Mouse (Mus musculus) midbrain, embryonic 15.5 days (tissue): ENCODE measurements at regions not wholly inside any gene's neighbourhood (a gene's known extent, or its start where the extent isn't known, plus 50 kb on each side); places are given as distances from the start of the nearest gene placed in this dataset.

Experiments used
- ATAC-seq: fragments of 200-750 bp; cut with Nextera tagmentation; replicated peaks from 2 replicates; pipeline ENCODE4 v1.8.0; 2017; ENCODE audit warnings: moderate TSS enrichment
- H3K27ac ChIP-seq: fragments of 300-500 bp; sonication (generic); 2 replicates; pipeline ENCODE4 v1.5.1; 2015; ENCODE audit warnings: mild to moderate bottlenecking, inconsistent platforms
- H3K27me3 ChIP-seq: fragments of 300-500 bp; sonication (generic); replicated peaks from 2 replicates; pipeline ENCODE4 v1.6.1; 2015; ENCODE audit warnings: inconsistent platforms
- H3K36me3 ChIP-seq: fragments of 300-500 bp; sonication (generic); replicated peaks from 2 replicates; pipeline ENCODE4 v1.6.1; 2015; ENCODE audit warnings: inconsistent platforms
- H3K4me1 ChIP-seq: fragments of 300-500 bp; sonication (generic); 2 replicates; pipeline ENCODE4 v1.6.1; 2015; ENCODE audit warnings: inconsistent platforms
- H3K4me2 ChIP-seq: fragments of 300-500 bp; sonication (generic); 2 replicates; pipeline ENCODE4 v1.6.1; 2015; ENCODE audit warnings: inconsistent platforms, mild to moderate bottlenecking, moderate library complexity
- H3K4me3 ChIP-seq: fragments of 300-500 bp; sonication (generic); 2 replicates; pipeline ENCODE4 v1.5.1; 2015; ENCODE audit warnings: mild to moderate bottlenecking, inconsistent platforms
- H3K9ac ChIP-seq: fragments of 300-500 bp; sonication (generic); 2 replicates; pipeline ENCODE4 v1.6.1; 2015; ENCODE audit warnings: mild to moderate bottlenecking, inconsistent platforms
- H3K9me3 ChIP-seq: fragments of 300-500 bp; sonication (generic); 2 replicates; pipeline ENCODE4 v1.6.1; 2016; ENCODE audit warnings: inconsistent platforms
- WGBS: fragments of 180-500 bp; shearing (Covaris S2); methylation state at CpG from one replicate; pipeline ENCODE4 v1.1.7; 2015; ENCODE audit warnings: mixed read lengths; 5-methylcytosine and 5-hydroxymethylcytosine counted together

DNA sequence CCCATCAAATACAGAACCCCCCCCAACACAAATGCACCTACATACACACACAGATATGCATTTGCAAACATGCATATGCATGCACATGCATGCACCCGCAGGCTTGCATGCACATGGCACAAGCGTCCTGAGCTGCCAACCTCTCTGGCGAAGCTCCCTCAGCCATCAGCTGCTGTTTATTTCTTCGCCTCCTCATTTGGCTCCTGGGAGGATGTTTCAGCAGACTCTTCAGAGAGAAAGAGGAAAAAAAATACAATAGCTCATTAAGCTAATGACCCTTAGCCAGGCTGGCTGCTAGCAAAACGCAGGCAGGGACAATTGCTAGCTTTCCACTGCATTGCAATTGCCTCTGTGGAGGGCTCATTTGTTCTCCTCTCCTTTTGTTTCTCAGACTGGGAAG is 488.7 kb downstream of the Rnf144a start:
- Histone ChIP-seq H3K4me3 (no peak overlapping the region), H3K27ac (0 out of 2 replicates have a peak overlapping the region, but pooled peaks have one; percentile 8), H3K9me3 (no peaks in the 10 kb centered on the region), H3K27me3 (no peaks in the 10 kb centered on the region), H3K36me3 (no peaks in the 10 kb centered on the region), H3K9ac (no peak overlapping the region), H3K4me1 (peaks cover 8% of the 10 kb centered on the region; the same call in 1 of the 2 replicates), H3K4me2 (no peak overlapping the region)
- no peak for ATAC-seq
- WGBS = 46% methylated on average over 5 of the region's 5 CpGs

DNA sequence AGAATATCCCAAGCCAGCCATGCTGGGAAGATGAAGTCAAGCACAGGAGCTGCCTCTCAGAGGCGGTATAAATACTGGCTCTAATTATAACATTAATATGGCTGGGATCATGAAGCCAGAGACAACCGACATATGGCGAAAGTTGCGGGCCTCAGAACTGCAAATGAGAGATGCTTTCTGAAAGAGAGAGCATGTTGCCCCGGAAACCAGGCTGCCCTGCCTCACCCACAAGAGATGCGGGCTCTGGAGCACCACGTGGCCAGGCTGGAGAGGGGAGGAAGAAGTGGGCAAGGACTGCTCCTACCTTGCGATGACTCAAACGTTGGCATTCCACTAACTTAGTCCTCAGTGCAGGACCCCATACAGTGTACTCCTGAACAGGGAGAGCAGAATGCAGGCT is 490.5 kb downstream of the Rnf144a start:
- WGBS = 47% methylated on average over 9 of the region's 9 CpGs
- Histone ChIP-seq H3K27ac (no peak overlapping the region), H3K4me2 (no peak overlapping the region), H3K9ac (no peak overlapping the region), H3K36me3 (no peaks in the 10 kb centered on the region), H3K27me3 (no peaks in the 10 kb centered on the region), H3K4me3 (no peak overlapping the region), H3K9me3 (no peaks in the 10 kb centered on the region), H3K4me1 (peaks cover 8% of the 10 kb centered on the region; the same call in 1 of the 2 replicates)
- peak; percentile 63; the same call in 1 of the 2 replicates for ATAC-seq

- H3K36me3 ChIP-seq = no peaks in the 10 kb centered on the region
- WGBS = 100% methylated on average over 1 of the region's 1 CpGs
- H3K4me3 ChIP-seq = no peak overlapping the region
- no peak overlapping the region for H3K9ac ChIP-seq
- H3K27me3 ChIP-seq = no peaks in the 10 kb centered on the region
- peaks cover 8% of the 10 kb centered on the region; the same call in 1 of the 2 replicates for H3K4me1 ChIP-seq
- no peaks in the 10 kb centered on the region for H3K9me3 ChIP-seq
- H3K27ac ChIP-seq = no peak overlapping the region
- ATAC-seq = no peak
- H3K4me2 ChIP-seq = no peak overlapping the region
Measured at GRCm38 (mm10) chr12:25923772-25924171, 491.3 kb downstream of the Rnf144a start.

DNA sequence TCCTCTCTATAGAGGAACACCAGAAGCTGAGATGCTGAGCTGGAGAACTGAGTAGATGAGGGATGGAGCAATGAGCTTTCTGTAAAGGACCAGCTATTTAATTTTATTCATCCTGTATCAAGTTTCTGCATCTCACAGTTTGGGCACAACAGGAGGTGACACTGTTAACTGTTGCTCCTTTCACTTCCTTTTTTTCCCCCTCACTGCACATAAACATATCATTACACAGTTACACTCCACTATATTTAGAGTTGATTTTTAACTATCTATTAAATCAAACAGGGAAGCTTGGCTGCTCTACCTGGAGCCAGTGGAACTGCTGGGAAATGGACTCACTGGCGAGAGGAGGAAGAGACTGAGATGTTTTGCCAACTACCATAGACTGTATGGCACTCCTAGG is 509.4 kb downstream of the Rnf144a start:
- no peaks in the 10 kb centered on the region for H3K36me3 ChIP-seq
- 88% methylated on average over 1 of the region's 1 CpGs for WGBS
- ATAC-seq = no peak

GRCm38 (mm10) chr12:25896543-25896942 is 518.5 kb downstream of the Rnf144a start:
- no peak overlapping the region for H3K9ac ChIP-seq
- H3K27ac ChIP-seq = no peak overlapping the region
- H3K4me1 ChIP-seq = no peaks in the 10 kb centered on the region
- H3K27me3 ChIP-seq = no peaks in the 10 kb centered on the region
- 27% methylated on average over 3 of the region's 3 CpGs for WGBS
- H3K36me3 ChIP-seq = no peaks in the 10 kb centered on the region
- no peak for ATAC-seq
- H3K4me3 ChIP-seq = no peak overlapping the region
- no peak overlapping the region for H3K4me2 ChIP-seq
- no peaks in the 10 kb centered on the region for H3K9me3 ChIP-seq

More for the DNA sequence above, 509.4 kb downstream of the Rnf144a start:
- Histone ChIP-seq H3K9me3 (no peaks in the 10 kb centered on the region), H3K4me3 (no peak overlapping the region), H3K27ac (no peak overlapping the region), H3K4me1 (no peaks in the 10 kb centered on the region), H3K27me3 (no peaks in the 10 kb centered on the region), H3K9ac (no peak overlapping the region), H3K4me2 (no peak overlapping the region)

DNA sequence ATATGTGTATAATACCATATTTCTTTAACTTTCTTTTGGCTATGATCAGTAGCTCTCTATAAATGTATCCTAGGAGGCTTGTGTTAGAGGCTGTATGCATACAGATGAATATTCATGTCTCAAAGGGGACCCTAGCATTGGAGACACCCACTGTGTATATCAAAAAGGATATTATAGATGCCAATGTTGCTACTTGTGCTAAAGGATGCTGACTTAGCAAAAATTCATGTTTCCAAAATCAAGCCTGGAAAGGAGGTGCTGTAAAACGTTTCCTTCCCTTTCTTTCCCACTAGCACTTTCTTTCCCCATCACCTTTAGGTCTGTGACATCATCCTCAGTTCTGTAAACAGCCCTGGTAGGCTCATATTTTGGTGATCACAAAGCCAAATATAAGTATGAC is 519.4 kb downstream of the Rnf144a start:
- ATAC-seq = no peak
- no peak overlapping the region for H3K4me3 ChIP-seq
- no peak overlapping the region for H3K9ac ChIP-seq
- no peak overlapping the region for H3K4me2 ChIP-seq
- 61% methylated on average over 1 of the region's 1 CpGs for WGBS
- H3K27ac ChIP-seq = no peak overlapping the region
- no peaks in the 10 kb centered on the region for H3K36me3 ChIP-seq
- no peaks in the 10 kb centered on the region for H3K27me3 ChIP-seq
- no peaks in the 10 kb centered on the region for H3K9me3 ChIP-seq
- no peaks in the 10 kb centered on the region for H3K4me1 ChIP-seq

- no peak for ATAC-seq
- no peaks in the 10 kb centered on the region for H3K36me3 ChIP-seq
- H3K4me3 ChIP-seq = no peak overlapping the region
- WGBS = 52% methylated on average over 4 of the region's 4 CpGs
- H3K9me3 ChIP-seq = no peaks in the 10 kb centered on the region
- no peaks in the 10 kb centered on the region for H3K4me1 ChIP-seq
- H3K27ac ChIP-seq = no peak overlapping the region
- H3K9ac ChIP-seq = no peak overlapping the region
- no peak overlapping the region for H3K4me2 ChIP-seq
- H3K27me3 ChIP-seq = no peaks in the 10 kb centered on the region
Measured at GRCm38 (mm10) chr12:25891391-25892167, 523.5 kb downstream of the Rnf144a start.

DNA sequence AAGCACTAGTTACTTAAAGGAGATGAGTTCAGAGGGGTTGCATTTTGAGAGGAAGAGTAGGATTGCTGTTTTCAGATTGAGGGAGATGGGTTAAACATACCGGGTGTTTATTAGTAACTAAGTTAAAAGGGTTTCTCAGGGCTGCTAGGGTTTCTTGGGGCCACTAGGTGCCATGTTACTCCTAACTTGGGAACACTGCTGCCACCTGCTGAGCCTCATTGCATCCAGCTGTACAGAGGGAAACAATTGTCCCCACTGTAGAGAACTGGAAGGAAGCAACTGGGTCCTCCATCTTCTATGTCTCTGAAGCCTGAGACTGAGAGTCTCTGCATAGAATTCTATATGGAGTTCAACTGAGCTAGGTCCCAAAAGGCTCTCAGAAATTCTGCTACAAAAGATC is 524.3 kb downstream of the Rnf144a start:
- no peak overlapping the region for H3K9ac ChIP-seq
- H3K27me3 ChIP-seq = no peaks in the 10 kb centered on the region
- H3K4me2 ChIP-seq = no peak overlapping the region
- no peaks in the 10 kb centered on the region for H3K36me3 ChIP-seq
- H3K4me3 ChIP-seq = no peak overlapping the region
- H3K9me3 ChIP-seq = no peaks in the 10 kb centered on the region
- H3K4me1 ChIP-seq = no peaks in the 10 kb centered on the region
- no peak overlapping the region for H3K27ac ChIP-seq
- 79% methylated on average over 1 of the region's 1 CpGs for WGBS
- ATAC-seq = no peak

GRCm38 (mm10) chr12:25883771-25884171 is 531.3 kb downstream of the Rnf144a start:
- WGBS = 87% methylated on average over 5 of the region's 5 CpGs
- Histone ChIP-seq H3K4me3 (no peak overlapping the region), H3K9me3 (no peaks in the 10 kb centered on the region), H3K4me2 (no peak overlapping the region), H3K9ac (no peak overlapping the region), H3K27ac (no peak overlapping the region), H3K27me3 (no peaks in the 10 kb centered on the region), H3K4me1 (no peaks in the 10 kb centered on the region), H3K36me3 (no peaks in the 10 kb centered on the region)
- ATAC-seq = no peak

GRCm38 (mm10) chr12:25871816-25872215 is 543.2 kb downstream of the Rnf144a start:
- Histone ChIP-seq H3K9ac (no peak overlapping the region), H3K9me3 (no peaks in the 10 kb centered on the region), H3K27me3 (no peaks in the 10 kb centered on the region), H3K4me1 (peaks cover 15% of the 10 kb centered on the region; the same call in 1 of the 2 replicates), H3K4me2 (no peak overlapping the region), H3K4me3 (no peak overlapping the region), H3K36me3 (no peaks in the 10 kb centered on the region), H3K27ac (peak overlapping the region; percentile 80)
- ATAC-seq = 0 out of 2 replicates have a peak, but pooled peaks have one; percentile 44
- 83% methylated on average over 4 of the region's 4 CpGs for WGBS

DNA sequence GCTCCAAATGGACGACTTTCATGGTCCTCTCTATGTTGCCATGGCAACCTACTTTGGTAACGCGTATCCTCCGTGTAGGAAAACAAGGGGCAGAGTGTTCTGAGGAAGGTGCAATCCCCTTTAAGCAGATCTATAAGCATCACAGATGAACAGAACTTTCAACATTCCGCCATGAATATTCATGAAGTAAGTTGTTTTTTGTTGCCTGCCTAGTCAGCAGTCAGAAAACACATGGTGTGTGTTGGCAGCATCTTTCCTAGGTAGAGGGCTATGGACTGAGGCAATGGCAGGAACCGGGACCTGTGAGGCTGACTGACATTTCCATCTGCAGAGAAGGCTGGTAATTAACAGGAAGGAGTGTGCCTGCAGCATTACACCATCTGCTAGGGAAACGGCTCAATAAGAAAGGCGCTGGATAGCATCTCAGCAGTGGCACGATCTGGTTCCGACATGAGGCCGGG is 544.0 kb downstream of the Rnf144a start:
- H3K27me3 ChIP-seq = no peaks in the 10 kb centered on the region
- peak overlapping the region; percentile 42 for H3K4me2 ChIP-seq
- H3K36me3 ChIP-seq = no peaks in the 10 kb centered on the region
- ATAC-seq = peak; percentile 95
- peaks cover 15% of the 10 kb centered on the region; the same call in 1 of the 2 replicates for H3K4me1 ChIP-seq
- H3K9ac ChIP-seq = no peak overlapping the region
- H3K27ac ChIP-seq = peak overlapping the region; percentile 80
- H3K9me3 ChIP-seq = no peaks in the 10 kb centered on the region
- H3K4me3 ChIP-seq = peak overlapping the region; percentile 6; the same call in 1 of the 2 replicates
- WGBS = 14% methylated on average over 11 of the region's 11 CpGs

DNA sequence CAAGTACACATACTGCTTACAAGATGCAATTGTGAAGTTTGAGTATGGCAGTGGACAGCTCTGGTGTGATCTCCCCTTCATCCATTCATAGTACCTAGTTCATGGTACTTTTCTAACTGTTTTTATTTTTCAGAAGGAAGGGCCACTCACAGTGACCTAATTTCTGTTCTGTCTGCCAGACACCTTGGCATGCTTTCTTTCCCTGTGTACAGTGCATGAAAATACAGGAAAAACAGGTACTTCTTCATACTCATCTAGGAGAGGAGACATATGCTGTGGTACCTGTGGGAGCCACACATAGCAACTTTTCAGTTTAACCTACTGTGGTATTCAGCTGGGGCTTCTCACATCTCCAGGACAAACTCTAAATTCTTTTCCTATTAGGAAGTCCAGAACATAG is 545.2 kb downstream of the Rnf144a start:
- H3K27me3 ChIP-seq = no peaks in the 10 kb centered on the region
- H3K9ac ChIP-seq = no peak overlapping the region
- H3K4me3 ChIP-seq = no peak overlapping the region
- peaks cover 15% of the 10 kb centered on the region; the same call in 1 of the 2 replicates for H3K4me1 ChIP-seq
- no peak overlapping the region for H3K4me2 ChIP-seq
- ATAC-seq = no peak
- no peaks in the 10 kb centered on the region for H3K9me3 ChIP-seq
- 0 out of 2 replicates have a peak overlapping the region, but pooled peaks have one; percentile 43 for H3K27ac ChIP-seq
- H3K36me3 ChIP-seq = no peaks in the 10 kb centered on the region

DNA sequence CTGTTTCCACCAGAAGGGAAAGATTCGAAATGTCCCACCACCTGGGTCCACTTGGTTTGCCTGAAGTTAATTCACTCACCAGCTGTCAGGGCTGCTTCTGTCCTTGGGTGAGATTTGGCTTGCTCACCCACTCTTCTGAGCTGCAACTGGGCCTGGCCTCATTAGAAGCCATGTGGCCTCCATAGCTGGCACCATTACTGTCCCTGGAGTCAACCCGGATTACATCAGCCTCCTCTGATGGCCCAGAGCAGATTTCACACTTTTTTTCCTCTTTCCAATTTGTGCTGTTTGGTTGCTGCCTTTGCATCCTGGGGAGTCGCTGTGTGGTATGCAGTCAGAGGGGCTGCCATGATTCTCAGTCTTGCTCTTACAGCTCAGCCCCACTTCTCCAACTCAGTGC is 550.0 kb downstream of the Rnf144a start:
- no peaks in the 10 kb centered on the region for H3K36me3 ChIP-seq
- ATAC-seq = 0 out of 2 replicates have a peak, but pooled peaks have one; percentile 48
- H3K4me3 ChIP-seq = no peak overlapping the region
- H3K27ac ChIP-seq = no peak overlapping the region
- no peaks in the 10 kb centered on the region for H3K9me3 ChIP-seq
- H3K4me2 ChIP-seq = no peak overlapping the region
- H3K4me1 ChIP-seq = no peaks in the 10 kb centered on the region
- no peaks in the 10 kb centered on the region for H3K27me3 ChIP-seq
- WGBS = 83% methylated on average over 3 of the region's 3 CpGs
- H3K9ac ChIP-seq = no peak overlapping the region
